Mouse (Mus musculus) lung, embryonic 16.5 days (tissue): ENCODE results near the gene Rock2. TPM values are rescaled to one million over a fixed set of nuclear protein-coding genes. Genes with fewer than 3 reads are reported as not detected.
"Not testable (repeated sequence)": the region's sequence is repeated elsewhere in the genome, so short reads cannot be mapped to it uniquely, and the experiment has no call there.

Source experiments
- ATAC-seq: fragments of 200-750 bp; cut with Nextera tagmentation; 2 replicates; pipeline ENCODE4 v1.8.0; 2017; ENCODE audit warnings: low read depth, mild to moderate bottlenecking, moderate library complexity
- H3K27ac ChIP-seq: fragments of 300-500 bp; sonication (generic); 2 replicates; pipeline ENCODE4 v1.5.1; 2014; ENCODE audit warnings: mild to moderate bottlenecking, control low read depth, low read length
- H3K27me3 ChIP-seq: fragments of 300-500 bp; sonication (generic); 2 replicates; pipeline ENCODE4 v1.6.1; 2014; ENCODE audit warnings: low read depth, low read length, mixed read lengths; ENCODE audit not compliant: control insufficient read depth, insufficient read depth
- H3K36me3 ChIP-seq: fragments of 300-500 bp; sonication (generic); 2 replicates; pipeline ENCODE4 v1.6.1; 2014; ENCODE audit warnings: low read length; ENCODE audit not compliant: control insufficient read depth, insufficient read depth
- H3K4me1 ChIP-seq: fragments of 300-500 bp; sonication (generic); replicated peaks from 2 replicates; pipeline ENCODE4 v1.6.1; 2014; ENCODE audit warnings: low read length, mixed read lengths; ENCODE audit not compliant: control insufficient read depth, insufficient read depth
- H3K4me2 ChIP-seq: fragments of 300-500 bp; sonication (generic); 2 replicates; pipeline ENCODE4 v1.6.1; 2014; ENCODE audit warnings: low read depth, low read length, control low read depth
- H3K4me3 ChIP-seq: fragments of 300-500 bp; sonication (generic); 2 replicates; pipeline ENCODE4 v1.5.1; 2014; ENCODE audit warnings: mild to moderate bottlenecking, low read length, control low read depth
- H3K9ac ChIP-seq: fragments of 300-500 bp; sonication (generic); 2 replicates; pipeline ENCODE4 v1.6.1; 2014; ENCODE audit warnings: low read length, control low read depth
- H3K9me3 ChIP-seq: fragments of 300-500 bp; sonication (generic); 2 replicates; pipeline ENCODE4 v1.6.1; 2016; ENCODE audit warnings: low read length; ENCODE audit not compliant: control insufficient read depth
- WGBS: fragments of 180-500 bp; shearing (Covaris S2); extraction: QIAGEN DNeasy Blood & Tissue Kit; methylation state at CpG from one replicate; pipeline ENCODE4 v1.1.7; 2014; 5-methylcytosine and 5-hydroxymethylcytosine counted together
- polyA plus RNA-seq: library from polyadenylated mRNA; unstranded; fragments of >200 nt; fragmentation: Nextera tagmentation; extraction: Ambion mirVana; gene quantifications from 2 replicates; pipeline ENCODE4 v1.2.1, GENCODE M21; 2015

Rock2 gene
- polyA plus RNA-seq, 1 experiment from 2014 or later = 15.3 TPM

DNA sequence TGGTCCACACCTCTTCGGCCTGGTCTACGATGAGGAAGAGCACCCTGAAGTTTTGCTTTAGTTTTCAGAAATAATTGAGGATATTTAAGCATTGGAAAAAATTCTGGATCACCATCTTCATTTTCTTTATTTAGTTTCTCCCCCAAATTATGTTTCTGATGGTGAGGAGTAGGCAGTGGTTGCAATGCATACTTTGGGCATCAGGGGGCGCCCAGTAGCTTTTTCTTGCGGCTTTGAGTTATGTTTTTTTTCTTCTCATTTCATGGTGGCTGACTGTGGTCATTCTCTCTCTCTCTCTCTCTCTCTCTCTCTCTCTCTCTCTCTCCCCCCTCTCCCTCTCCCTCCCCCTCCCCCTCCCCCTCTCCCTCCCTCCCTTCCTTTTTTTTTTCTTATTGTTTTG, 123.8 kb downstream of the Rock2 start:
- no peak overlapping the region for H3K4me2 ChIP-seq
- H3K9me3 ChIP-seq = no peaks in the 10 kb centered on the region
- H3K27me3 ChIP-seq = no peaks in the 10 kb centered on the region
- no peak overlapping the region for H3K4me3 ChIP-seq
- WGBS = 30% methylated on average over 4 of the region's 4 CpGs
- no peaks in the 10 kb centered on the region for H3K4me1 ChIP-seq
- no peak overlapping the region for H3K9ac ChIP-seq
- no peak overlapping the region for H3K27ac ChIP-seq
- ATAC-seq = no peak
- no peaks in the 10 kb centered on the region for H3K36me3 ChIP-seq

DNA sequence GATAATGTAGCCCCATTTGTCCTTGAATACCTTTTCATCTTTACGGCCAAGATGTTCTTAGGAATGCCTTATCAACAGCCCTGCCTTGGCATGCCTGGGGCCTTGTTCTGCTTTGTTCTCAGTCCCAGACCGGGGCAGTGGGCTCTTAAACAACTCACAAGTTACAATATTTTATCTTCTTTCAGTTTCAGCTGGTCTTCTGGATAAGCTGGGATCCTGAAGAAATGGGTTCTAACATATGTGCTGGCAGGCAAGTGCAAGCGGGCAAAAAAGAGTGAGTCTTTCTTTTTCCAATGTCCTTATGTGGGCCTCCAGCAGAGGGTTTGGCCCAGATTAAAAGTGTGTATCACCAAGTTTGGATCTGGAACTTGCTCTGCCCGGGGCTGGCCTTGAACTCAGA, 126.4 kb downstream of the Rock2 start:
- not testable (repeated sequence) for H3K4me1 ChIP-seq, H3K36me3 ChIP-seq, H3K27ac ChIP-seq, ATAC-seq, H3K4me3 ChIP-seq, H3K4me2 ChIP-seq, H3K9me3 ChIP-seq, H3K9ac ChIP-seq, H3K27me3 ChIP-seq
- 70% methylated on average over 4 of the region's 4 CpGs for WGBS

DNA sequence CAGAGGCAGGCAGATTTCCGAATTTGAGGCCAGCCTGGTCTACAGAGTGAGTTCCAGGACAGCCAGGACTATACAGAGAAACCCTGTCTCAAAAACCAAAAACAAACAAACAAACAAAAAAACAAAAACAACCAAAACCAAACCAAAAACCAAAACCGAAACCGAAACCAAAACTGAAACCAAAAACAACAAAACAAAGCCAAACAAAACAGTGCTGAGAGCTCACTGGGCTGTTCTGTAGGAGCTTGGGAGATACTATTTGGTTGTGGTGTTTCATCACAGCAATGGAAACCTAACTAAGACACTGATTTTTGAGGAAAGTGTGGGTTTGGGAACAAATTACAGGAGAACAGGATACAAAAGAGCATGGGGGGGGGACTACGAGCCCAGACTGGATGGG, 127.5 kb downstream of the Rock2 start:
- no peaks in the 10 kb centered on the region for H3K27me3 ChIP-seq
- no peak overlapping the region for H3K4me2 ChIP-seq
- H3K9ac ChIP-seq = no peak overlapping the region
- no peak overlapping the region for H3K4me3 ChIP-seq
- WGBS = 82% methylated on average over 4 of the region's 4 CpGs
- no peaks in the 10 kb centered on the region for H3K4me1 ChIP-seq
- no peak overlapping the region for H3K27ac ChIP-seq
- ATAC-seq = no peak
- H3K9me3 ChIP-seq = no peaks in the 10 kb centered on the region
- H3K36me3 ChIP-seq = no peaks in the 10 kb centered on the region

DNA sequence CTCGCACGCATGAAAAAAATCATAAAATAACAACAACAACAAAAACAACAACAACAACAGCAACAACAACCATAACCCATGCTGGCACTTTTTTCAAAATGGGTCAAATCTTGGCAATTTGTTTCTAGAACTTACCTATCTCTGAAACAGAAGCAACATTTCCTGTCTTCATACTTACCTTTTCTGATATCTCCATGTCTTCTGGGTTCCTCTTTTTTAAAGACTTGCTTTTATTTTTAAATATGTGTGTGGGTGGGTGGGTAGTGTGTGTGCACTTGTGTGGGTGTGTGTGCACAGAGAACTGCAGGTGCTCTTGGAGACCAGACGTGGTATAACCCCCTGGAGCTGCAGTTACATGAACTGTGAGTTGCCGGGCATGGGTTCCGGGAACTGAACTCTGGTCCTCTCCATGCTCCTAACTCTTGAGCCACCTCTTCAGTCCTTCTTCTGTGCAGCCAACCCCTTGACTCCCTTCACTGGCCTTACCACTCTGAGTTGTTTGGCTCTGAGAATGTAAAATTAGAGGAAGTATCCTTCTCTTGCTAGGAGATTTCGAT, 129.9 kb downstream of the Rock2 start:
- WGBS = 89% methylated on average over 6 of the region's 6 CpGs
- H3K4me2 ChIP-seq = no peak overlapping the region
- H3K36me3 ChIP-seq = no peaks in the 10 kb centered on the region
- H3K27me3 ChIP-seq = no peaks in the 10 kb centered on the region
- H3K9ac ChIP-seq = no peak overlapping the region
- H3K9me3 ChIP-seq = no peaks in the 10 kb centered on the region
- ATAC-seq = no peak
- H3K4me3 ChIP-seq = no peak overlapping the region
- H3K27ac ChIP-seq = no peak overlapping the region
- no peaks in the 10 kb centered on the region for H3K4me1 ChIP-seq

DNA sequence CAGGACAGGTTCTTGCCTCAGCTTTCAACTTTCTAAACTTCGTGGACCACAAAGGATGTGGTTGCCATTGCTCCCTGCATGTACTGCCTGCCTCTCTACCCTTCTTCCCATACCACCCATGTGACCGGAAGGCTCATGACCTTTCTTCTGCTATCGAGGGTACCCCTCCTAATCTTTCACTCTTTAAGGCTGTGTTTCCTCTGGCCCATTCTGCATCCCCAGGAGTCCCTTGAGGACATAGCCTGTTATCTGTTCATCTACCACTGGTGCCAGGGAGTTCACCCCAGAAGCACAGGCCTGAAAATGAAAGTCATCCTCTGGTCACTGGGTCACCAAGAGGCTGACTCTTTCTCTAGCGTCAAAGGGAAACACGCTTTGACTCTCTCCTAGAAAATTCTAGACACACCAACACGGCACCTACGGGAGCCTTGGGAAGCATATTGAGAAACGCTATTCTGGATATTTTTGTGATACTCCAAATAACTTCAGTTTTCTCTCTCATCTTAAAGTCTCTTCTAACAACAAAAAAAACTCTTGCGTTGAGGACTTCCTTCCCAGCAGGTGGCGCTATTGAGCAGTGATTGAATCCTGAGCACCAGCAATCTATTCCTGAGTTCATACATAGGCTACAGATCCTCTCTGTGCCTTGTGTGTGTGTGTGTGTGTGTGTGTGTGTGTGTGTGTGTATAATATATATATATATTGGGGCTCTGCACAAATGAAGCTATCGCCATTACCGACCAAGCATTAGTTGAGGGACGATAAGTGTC, 138.2 kb downstream of the Rock2 start:
- no peaks in the 10 kb centered on the region for H3K27me3 ChIP-seq
- ATAC-seq = 0 out of 2 replicates have a peak, but pooled peaks have one; percentile 42
- H3K4me2 ChIP-seq = no peak overlapping the region
- no peaks in the 10 kb centered on the region for H3K4me1 ChIP-seq
- H3K36me3 ChIP-seq = no peaks in the 10 kb centered on the region
- H3K9ac ChIP-seq = no peak overlapping the region
- no peaks in the 10 kb centered on the region for H3K9me3 ChIP-seq
- WGBS = 39% methylated on average over 13 of the region's 13 CpGs
- H3K27ac ChIP-seq = no peak overlapping the region
- H3K4me3 ChIP-seq = no peak overlapping the region

DNA sequence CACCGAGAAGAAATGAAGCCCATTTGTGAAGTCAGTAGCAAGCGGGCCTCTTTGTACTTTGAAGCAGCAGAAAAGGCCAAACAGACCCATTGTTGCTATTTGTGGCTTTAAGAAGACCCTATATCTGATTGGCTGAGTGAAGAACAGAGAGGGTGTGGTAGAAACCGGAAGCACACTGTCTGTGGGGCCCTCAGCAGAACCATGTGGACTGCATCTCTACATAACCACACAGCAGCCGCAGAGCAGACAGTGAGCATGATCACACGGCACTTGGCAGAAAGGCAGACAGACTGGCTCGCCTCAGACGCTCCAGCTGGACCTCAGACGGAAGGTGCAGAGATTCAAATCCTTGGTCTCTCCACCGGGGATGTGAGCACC, 138.8 kb downstream of the Rock2 start:
- H3K27me3 ChIP-seq = no peaks in the 10 kb centered on the region
- 62% methylated on average over 9 of the region's 9 CpGs for WGBS
- no peak overlapping the region for H3K4me3 ChIP-seq
- H3K27ac ChIP-seq = no peak overlapping the region
- H3K9me3 ChIP-seq = no peaks in the 10 kb centered on the region
- no peak overlapping the region for H3K4me2 ChIP-seq
- no peaks in the 10 kb centered on the region for H3K36me3 ChIP-seq
- H3K9ac ChIP-seq = no peak overlapping the region
- no peak for ATAC-seq
- H3K4me1 ChIP-seq = no peaks in the 10 kb centered on the region

DNA sequence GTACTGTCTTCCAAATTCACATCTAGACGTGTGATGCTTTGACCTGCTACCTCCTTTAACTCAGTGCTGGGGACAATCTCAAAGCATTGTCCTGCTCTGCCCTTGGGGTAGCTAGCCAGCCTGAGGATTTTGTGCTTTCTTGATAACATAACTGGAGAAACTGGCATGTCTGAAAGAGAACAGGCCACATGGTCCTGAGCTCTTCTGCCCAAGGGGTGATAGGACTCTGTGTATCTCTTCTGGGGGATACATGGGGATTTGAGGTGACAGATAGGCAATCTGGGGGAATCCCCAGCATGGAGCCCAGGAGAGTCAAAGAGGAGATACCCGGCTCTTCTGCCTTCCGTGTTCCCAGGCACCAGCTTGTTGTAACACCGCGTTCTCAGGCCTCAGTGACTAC, 140.0 kb downstream of the Rock2 start:
- ATAC-seq = no peak
- H3K36me3 ChIP-seq = no peaks in the 10 kb centered on the region
- H3K27me3 ChIP-seq = no peaks in the 10 kb centered on the region
- H3K4me2 ChIP-seq = no peak overlapping the region
- no peak overlapping the region for H3K27ac ChIP-seq
- H3K4me1 ChIP-seq = no peaks in the 10 kb centered on the region
- H3K9me3 ChIP-seq = no peaks in the 10 kb centered on the region
- H3K9ac ChIP-seq = no peak overlapping the region
- H3K4me3 ChIP-seq = no peak overlapping the region
- WGBS = 86% methylated on average over 5 of the region's 5 CpGs

DNA sequence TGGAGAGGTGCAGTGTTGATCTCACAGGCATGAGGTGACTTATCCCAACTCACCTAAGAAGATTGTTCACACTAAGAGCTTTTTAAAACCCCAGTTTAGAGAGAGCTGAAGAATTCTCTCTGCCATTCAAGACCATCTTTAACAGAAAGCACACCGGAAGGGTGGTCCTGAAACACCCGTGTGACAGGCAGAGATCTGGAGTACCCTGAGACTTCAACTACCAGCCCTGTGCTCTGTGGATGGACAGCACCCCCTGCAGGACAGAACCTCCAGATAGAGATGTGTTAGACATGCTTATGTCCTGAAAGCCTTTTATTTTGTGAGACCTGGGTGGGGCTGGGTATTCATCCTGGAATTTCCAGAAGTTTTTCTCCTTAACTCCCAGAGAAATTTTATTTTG, 140.4 kb downstream of the Rock2 start:
- no peak overlapping the region for H3K27ac ChIP-seq
- no peak overlapping the region for H3K4me2 ChIP-seq
- H3K9ac ChIP-seq = no peak overlapping the region
- no peaks in the 10 kb centered on the region for H3K9me3 ChIP-seq
- H3K36me3 ChIP-seq = no peaks in the 10 kb centered on the region
- 54% methylated on average over 2 of the region's 2 CpGs for WGBS
- no peaks in the 10 kb centered on the region for H3K4me1 ChIP-seq
- H3K27me3 ChIP-seq = no peaks in the 10 kb centered on the region
- H3K4me3 ChIP-seq = no peak overlapping the region
- ATAC-seq = no peak

DNA sequence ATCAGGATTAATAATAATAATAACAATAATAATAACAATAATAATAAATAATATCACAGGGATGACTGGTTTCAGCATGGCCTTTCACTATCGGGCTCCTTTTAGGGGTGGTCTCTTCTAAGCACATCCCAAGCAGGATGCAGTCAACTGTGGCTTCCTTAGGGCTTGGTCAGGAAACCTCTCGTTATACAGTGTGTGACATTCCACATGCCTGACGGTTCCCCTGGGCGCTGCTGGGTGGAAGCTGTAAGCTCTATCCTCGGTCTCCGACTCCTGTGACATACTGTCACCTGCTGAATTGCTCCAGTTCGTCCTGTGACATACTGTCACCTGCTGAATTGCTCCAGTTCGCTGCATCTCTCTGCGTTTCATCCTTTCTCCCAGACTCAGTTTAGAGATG, 141.8 kb downstream of the Rock2 start:
- 0 out of 2 replicates have a peak overlapping the region, but pooled peaks have one; percentile 11 for H3K4me2 ChIP-seq
- H3K9me3 ChIP-seq = no peaks in the 10 kb centered on the region
- H3K4me1 ChIP-seq = no peaks in the 10 kb centered on the region
- no peak overlapping the region for H3K9ac ChIP-seq
- H3K36me3 ChIP-seq = no peaks in the 10 kb centered on the region
- no peak overlapping the region for H3K27ac ChIP-seq
- no peaks in the 10 kb centered on the region for H3K27me3 ChIP-seq
- no peak for ATAC-seq
- 0 out of 2 replicates have a peak overlapping the region, but pooled peaks have one; percentile 4 for H3K4me3 ChIP-seq
- WGBS = 51% methylated on average over 9 of the region's 9 CpGs
